Mouse (Mus musculus) G1E-ER4 (cell line): ENCODE results near the gene Tnfaip2. TPM values are rescaled to one million over a fixed set of nuclear protein-coding genes. Genes with fewer than 3 reads are reported as not detected.

Experiments
- GATA1 ChIP-seq: IDR thresholded peaks from one replicate; pipeline ENCODE4 v1.8.0; 2012; ENCODE audit warnings: low read length, inconsistent platforms
- polyA plus RNA-seq: library from polyadenylated mRNA; stranded (reverse); fragments of >175 nt; gene quantifications from 2 replicates; pipeline ENCODE4 v1.2.3, GENCODE M21; 2012

The Tnfaip2 gene
- 79.9 and 123 TPM in 2 replicates for polyA plus RNA-seq

DNA sequence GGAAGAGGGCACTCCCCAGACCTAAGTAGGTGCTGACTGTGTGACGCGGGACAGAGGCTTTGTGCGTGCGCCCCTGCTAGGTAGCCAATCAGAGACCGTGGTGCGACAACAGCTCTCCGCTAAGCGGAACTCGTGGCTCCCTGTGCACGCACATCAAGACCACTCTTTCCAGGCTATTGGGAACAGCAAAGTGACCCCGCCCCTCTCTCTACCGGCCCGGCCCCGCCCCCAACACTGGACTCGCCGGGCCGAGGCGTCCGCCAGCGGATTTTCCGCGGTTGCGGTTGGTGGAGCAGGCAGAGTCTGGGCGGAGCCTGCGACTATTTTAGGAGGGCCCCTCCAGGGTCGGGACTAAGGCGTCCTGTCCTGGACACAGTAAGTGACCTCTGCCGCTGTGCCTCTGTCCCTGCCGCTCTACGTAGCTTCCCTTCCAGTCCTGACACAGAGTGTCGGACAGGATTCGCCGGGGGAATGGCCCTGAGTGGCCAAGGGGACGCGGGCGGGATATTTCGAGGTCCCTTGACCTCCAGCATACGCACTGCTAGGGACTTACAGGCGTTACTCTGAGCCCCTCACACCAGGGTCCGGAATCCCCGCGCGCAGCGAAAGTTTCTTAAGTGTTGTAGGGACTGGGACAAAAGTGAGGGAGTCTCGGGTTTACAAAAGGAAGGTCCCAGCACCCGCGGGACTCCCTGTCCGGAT is at the start of gene Tnfaip2:
TSS of gene Tnfaip2 (plus strand) at position 161 of the 702 bp plus-strand sequence.
- no peak for TF ChIP-seq GATA1

DNA sequence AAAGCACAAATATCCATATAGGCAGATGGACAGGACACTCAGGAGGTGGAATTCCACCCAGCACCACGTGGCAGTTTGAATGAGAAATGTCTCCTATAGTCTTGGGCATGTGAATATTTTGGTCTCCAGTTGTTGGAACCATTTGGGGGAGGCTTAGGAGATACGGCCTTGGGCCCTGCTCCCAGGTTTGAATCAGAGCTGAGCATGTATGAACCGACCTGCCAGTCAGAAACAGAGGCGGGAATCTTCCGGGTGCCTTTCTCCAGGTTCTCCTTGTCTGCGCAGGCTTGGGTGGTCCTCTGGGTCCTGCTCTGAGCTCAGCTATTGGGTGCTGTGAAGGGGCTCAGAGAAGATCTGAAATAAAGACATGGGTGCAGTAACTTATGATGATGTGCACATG is 48.3 kb upstream of the Tnfaip2 start:
- no peak for TF ChIP-seq GATA1

- no peak for TF ChIP-seq GATA1
Measured at GRCm38 (mm10) chr12:111396997-111397396, 45.3 kb upstream of the Tnfaip2 start.

DNA sequence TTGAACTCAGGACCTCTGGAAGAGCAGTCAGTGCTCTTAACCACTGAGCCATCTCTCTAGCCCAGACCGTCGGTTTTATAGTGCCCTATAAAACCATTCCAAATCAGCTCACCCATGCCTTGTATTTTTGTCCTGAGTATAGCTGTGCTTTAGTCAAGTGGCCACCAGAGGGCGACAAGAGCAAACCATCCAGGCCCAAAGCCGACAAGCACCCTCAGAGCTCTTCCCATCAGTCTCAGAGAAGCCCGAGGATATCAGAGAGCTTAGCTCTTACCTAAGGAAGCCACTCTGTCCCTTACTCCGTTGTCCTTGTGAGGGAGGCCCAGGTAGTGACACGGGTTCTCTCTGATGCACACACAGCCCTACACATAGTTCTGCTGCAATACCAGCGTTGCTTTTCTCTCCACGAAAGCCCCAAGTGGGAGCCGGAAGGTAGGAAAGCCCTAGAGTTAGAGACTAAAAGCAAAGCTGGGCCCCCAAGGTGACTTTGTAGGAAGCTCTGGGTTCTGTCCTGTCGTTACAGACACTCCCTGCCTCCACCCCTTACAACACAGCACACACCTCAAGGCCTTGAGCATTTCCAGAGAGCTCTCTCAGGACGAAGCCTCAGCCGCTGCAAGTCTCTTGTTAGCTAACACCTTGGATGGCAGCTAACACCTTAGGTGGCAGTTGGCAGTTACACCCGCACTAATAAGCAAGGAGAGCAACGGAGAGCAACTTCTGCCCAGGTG is 40.6 kb upstream of the Tnfaip2 start:
- no peak for TF ChIP-seq GATA1

GRCm38 (mm10) chr12:111404880-111405279 is 37.4 kb upstream of the Tnfaip2 start:
- TF ChIP-seq GATA1 = no peak

- no peak for TF ChIP-seq GATA1
Measured at GRCm38 (mm10) chr12:111406622-111407021, 35.6 kb upstream of the Tnfaip2 start, which contains the start of gene Lbhd2. Lbhd2 (plus strand) TSS chr12:111406809.

GRCm38 (mm10) chr12:111409583-111409982 is 32.7 kb upstream of the Tnfaip2 start:
- no peak for TF ChIP-seq GATA1

DNA sequence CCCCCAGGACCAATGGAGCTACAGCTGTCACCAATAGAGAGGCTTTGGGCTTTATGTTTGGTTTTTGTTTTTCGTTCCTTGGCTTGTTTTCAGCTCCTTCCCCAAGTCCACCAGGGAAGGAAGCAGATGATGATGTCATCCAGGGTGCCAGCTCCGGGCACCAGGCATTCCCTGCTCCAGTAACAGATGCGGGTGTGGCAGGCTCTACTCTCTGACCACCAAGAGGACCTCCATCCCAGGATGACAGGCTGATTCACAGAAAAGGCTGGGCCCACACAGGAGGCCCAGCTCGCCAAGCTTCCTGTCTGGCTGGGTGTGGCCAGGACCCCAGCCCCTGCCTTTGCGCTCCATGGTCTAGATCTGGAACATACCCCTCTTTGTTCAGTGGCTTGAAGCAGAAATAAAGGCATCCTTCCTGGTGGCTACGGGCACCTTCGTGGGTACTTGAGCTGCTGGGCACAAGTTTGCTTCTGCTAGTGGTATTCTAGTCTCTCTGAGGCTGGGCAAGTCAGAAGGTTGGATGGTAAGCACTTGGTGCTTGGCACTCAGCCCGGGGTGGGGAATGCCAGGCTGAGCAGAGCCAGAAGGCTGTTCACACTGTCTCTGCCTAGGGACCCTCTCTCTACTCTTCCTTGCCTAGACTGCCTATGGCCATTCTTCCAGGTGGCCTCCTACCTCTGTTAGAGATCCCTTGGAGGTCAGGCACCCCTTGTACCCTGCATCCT is 30.5 kb upstream of the Tnfaip2 start:
- TF ChIP-seq GATA1 = no peak

DNA sequence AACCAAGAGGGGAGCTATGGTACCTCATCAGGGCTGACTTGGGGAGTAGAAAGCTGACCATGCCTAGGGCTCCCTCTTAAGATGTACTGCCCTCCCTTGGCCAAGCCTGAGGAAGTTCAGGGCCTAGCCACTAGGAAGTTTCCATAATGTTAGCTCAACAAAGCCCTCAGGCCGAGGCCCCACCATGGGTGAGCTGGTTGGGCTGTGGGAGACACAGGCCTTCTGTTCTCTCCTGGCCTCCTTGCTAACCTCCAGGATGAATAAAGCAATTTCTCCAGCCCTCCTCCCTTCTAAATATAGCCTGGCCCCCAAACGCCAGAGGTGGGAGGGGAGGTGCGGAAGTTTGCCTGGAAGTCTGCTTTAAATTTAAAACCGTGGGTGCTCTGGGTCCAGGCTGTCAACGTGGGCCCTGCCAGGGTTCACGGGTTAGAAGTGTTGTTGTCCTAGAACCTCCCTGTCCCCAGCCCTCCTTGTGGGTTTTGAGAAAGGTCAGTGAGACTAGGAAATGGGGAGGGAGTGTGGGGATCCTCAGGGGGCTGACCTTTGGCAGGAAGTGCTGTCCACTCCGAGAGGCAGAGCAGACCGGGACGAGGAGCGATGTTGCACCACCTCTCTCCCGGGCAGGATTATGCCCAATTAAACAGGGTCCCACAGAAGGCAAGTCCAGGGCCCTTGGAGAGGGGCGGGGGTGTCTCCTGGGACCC is 29.5 kb upstream of the Tnfaip2 start:
- no peak for TF ChIP-seq GATA1

GRCm38 (mm10) chr12:111413300-111413699 is 29.0 kb upstream of the Tnfaip2 start:
- TF ChIP-seq GATA1 = no peak

DNA sequence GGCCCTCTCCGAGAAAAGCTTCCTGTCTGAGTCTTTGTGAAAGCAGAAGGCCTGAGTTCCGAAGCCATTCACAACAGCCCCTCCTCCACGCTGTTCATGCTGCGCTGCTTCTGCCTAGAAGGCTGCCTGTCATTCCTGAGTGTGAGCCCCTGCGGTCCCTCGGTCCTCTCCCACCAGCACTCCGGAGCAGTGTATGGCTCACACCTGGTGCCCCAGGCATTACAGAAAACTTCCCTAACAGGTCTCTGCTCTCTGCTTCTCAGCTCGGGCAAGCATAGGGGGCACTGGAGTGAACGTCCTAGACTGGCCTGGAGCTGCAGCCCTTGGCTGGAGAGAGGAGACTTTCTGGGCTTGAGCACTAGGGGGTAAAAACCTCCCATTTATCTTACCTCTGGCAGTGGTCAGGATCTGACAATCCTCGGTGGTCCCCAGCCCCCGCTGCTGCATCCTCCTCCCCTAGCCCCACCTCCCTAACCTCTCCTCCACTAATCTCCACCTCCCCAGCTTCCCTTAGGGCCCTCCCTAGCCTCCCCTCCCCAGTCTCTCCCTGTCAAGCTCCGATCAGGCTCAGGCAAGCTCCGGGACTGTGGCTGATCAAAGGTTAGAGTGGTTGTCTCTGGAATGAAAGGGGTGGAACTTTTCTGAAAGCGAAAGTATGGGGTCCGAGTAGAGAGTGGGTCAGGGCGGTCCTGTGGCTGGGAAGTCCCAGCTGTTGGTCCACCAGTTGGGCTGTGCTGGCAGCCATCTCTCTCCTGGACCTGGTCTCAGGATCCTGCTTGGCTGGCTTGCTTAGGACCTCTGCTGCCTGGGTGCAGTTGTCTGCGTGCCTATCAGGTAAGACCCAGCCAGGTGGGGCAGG is 25.1 kb upstream of the Tnfaip2 start, which contains the start of gene Exoc3l4:
TSS of gene Exoc3l4 (plus strand) at position 97 of the 859 bp plus-strand sequence.
- no peak for TF ChIP-seq GATA1

GRCm38 (mm10) chr12:111419918-111420317 is 22.4 kb upstream of the Tnfaip2 start:
- no peak for TF ChIP-seq GATA1

DNA sequence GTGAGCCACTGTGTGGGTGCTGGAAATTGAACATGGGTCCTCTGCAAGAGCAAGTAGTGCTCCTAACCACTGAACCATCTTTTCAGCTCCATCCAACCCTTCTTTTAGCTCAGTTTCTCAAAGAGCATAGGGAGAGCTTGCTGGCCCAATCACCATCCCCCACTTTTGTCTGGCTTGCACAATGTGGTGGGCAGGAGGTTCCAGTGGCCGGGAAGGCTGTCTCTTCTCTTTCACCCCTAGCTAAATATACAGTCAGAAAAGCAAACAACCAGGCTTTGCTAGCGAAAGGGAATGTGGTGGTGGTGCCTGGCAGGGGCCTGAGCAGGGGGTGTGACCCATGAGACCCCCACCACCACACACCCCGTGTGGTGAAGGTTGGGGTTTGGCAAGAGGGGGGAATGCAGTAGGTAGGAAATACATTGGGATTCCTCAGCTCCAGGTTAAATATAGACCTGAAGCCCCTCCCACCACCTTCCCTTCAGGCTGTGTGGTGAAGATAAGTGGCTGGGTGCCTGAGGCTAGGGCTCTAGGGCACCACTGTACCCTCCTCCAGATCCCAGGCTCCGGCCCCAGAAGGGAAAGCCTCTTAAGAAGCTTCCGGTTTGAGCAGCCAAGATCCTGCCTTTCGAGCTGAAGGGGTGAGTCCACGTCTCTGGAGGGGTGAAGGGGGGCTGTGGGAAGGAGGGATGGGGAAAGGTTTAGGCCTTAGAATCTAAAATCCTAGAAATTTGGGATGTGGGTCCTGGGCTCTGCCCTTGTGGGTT is 21.1 kb upstream of the Tnfaip2 start:
- TF ChIP-seq GATA1 = no peak

- no peak for TF ChIP-seq GATA1
Measured at GRCm38 (mm10) chr12:111422852-111423251, 19.4 kb upstream of the Tnfaip2 start.
